Mouse (Mus musculus) limb, embryonic 14.5 days (tissue): Measurements from ENCODE around the gene Thbs1. TPM values are rescaled to one million over a fixed set of nuclear protein-coding genes. Genes with fewer than 3 reads are reported as not detected.

Source experiments
- ATAC-seq: fragments of 200-750 bp; cut with Nextera tagmentation; 2 replicates; pipeline ENCODE4 v1.8.0; 2017; ENCODE audit warnings: low read depth, moderate number of reproducible peaks, moderate TSS enrichment; ENCODE audit not compliant: low FRiP score
- DNase-seq: peaks from one replicate; pipeline ENCODE4 v3.0.0-alpha.2; 2015; ENCODE audit warnings: low spot score
- H3K27ac ChIP-seq: fragments of 300-500 bp; sonication (generic); replicated peaks from 2 replicates; pipeline ENCODE4 v1.5.1; 2014; ENCODE audit warnings: low read depth, mild to moderate bottlenecking, low read length, moderate library complexity, mixed read lengths
- H3K27me3 ChIP-seq: fragments of 300-500 bp; sonication (generic); 2 replicates; pipeline ENCODE4 v1.6.1; 2014; ENCODE audit warnings: low read length, mixed read lengths; ENCODE audit not compliant: control insufficient read depth, insufficient read depth
- H3K36me3 ChIP-seq: fragments of 300-500 bp; sonication (generic); 2 replicates; pipeline ENCODE4 v1.6.1; 2014; ENCODE audit warnings: mild to moderate bottlenecking, low read length, moderate library complexity, mixed read lengths; ENCODE audit not compliant: control insufficient read depth, insufficient read depth
- H3K4me1 ChIP-seq: fragments of 300-500 bp; sonication (generic); 2 replicates; pipeline ENCODE4 v1.6.1; 2014; ENCODE audit warnings: antibody characterized with exemption, low read length, mixed read lengths; ENCODE audit not compliant: control insufficient read depth, insufficient read depth
- H3K4me2 ChIP-seq: fragments of 300-500 bp; sonication (generic); replicated peaks from 2 replicates; pipeline ENCODE4 v1.6.1; 2014; ENCODE audit warnings: low read depth, mild to moderate bottlenecking, low read length, moderate library complexity; ENCODE audit not compliant: severe bottlenecking
- H3K4me3 ChIP-seq: fragments of 300-500 bp; sonication (generic); replicated peaks from 2 replicates; pipeline ENCODE4 v1.5.1; 2014; ENCODE audit warnings: low read length
- H3K9ac ChIP-seq: fragments of 300-500 bp; sonication (generic); 2 replicates; pipeline ENCODE4 v1.6.1; 2014; ENCODE audit warnings: mild to moderate bottlenecking, low read depth, low read length, moderate library complexity; ENCODE audit not compliant: severe bottlenecking
- H3K9me3 ChIP-seq: fragments of 300-500 bp; sonication (generic); 2 replicates; pipeline ENCODE4 v1.6.1; 2016; ENCODE audit warnings: low read length; ENCODE audit not compliant: control insufficient read depth
- POLR2A ChIP-seq: fragments of 200-500 bp; IDR thresholded peaks from 2 replicates; pipeline ENCODE4 v1.8.0; 2012; ENCODE audit warnings: inconsistent platforms, mild to moderate bottlenecking, moderate library complexity, borderline replicate concordance; ENCODE audit not compliant: insufficient read depth, insufficient read length; ENCODE audit errors: extremely low read depth
- WGBS: fragments of 180-500 bp; shearing (Covaris S2); extraction: QIAGEN DNeasy Blood & Tissue Kit; methylation state at CpG from one replicate; pipeline ENCODE4 v1.1.7; 2014; 5-methylcytosine and 5-hydroxymethylcytosine counted together
- polyA plus RNA-seq, 2 experiments: library from polyadenylated mRNA; depleted of rRNA in 1 of 2; stranded (reverse) in 1 of 2; unstranded in 1 of 2; fragments of >200 nt; fragmentation: Nextera tagmentation in 1 of 2; extraction: Ambion mirVana in 1 of 2; gene quantifications; 2 replicates each; pipeline versions ENCODE4 v1.2.1 to v1.2.3; 2012 to 2014

Gene Thbs1
- 86.2 and 103 TPM in 2 replicates for polyA plus RNA-seq (2012; rRNA removed)
- 99.4 and 108 TPM in 2 replicates for polyA plus RNA-seq (2014; fragmentation: Nextera tagmentation; extraction: Ambion mirVana)

DNA sequence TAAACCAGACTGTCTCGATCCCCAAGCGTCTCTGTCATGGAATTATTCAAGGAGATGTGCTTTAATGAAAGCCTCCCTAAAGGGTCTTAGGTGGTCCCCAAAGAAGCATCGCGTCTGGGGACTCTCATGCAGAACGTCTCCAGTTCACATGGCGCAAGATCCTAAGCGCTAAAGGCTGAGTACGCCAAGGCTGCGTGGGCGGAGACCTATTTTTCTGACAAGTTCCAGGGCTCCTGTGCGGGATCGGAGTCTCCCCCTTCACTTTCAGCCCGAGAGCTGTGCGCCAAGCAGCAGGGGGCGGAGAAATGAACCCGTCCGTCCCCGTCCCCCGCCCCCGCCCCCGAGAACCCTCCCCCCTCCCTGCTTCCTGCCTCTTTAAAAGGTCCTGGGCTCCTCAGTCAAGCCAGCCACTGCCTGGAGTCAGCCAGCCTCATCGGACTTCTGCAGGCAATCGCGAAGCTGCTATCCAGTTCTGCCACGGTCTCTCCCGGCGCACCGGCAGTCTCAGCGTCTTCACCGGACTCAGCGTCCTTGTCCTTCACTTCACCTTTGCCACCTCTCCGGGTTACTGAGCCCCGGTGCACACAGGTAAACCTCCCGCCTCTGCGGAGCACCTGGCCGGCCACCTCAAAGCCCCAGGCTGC, at the start of gene Thbs1:
Thbs1 (plus strand) TSS at position 389 of the 644 bp plus-strand sequence.
- H3K4me1 ChIP-seq = peaks cover 20% of the 10 kb centered on the region

DNA sequence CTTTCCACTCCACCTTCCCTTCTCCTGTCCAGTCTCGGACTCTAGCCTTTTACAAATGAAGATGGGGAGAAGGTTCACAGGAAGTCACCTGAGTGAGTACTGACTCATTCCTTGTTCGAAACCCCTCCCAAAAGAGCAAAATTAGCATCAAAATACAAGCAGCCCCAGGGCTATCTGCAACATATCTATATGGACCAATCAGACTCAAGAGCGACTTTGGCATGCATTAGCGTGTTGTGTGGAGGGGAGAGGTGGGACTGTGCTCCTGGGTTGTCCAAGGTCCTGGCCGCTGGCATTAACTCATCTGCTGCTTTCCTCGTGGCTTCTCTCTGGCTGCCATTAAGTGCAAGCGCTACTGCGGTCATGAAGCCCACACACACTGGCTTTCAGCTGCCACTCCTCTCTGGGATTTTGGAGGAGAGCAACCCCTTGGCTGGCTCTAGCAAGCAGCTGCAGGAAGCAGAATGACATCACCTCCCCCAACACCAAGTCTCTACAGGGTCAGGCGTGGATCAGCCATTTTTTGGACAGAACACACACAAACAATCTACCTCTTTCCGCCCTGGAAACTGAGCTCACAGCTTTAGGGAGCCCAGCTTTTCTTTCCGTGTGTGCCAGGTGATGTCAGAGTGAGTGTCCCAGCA, 47.4 kb upstream of the Thbs1 start:
- H3K9ac ChIP-seq = no peak overlapping the region
- H3K27ac ChIP-seq = no peak overlapping the region
- DNase-seq (no peak), ATAC-seq (no peak)
- H3K4me2 ChIP-seq = no peak overlapping the region
- no peaks in the 10 kb centered on the region for H3K27me3 ChIP-seq
- H3K4me3 ChIP-seq = no peak overlapping the region
- no peak for TF ChIP-seq POLR2A
- no peaks in the 10 kb centered on the region for H3K36me3 ChIP-seq
- H3K9me3 ChIP-seq = no peaks in the 10 kb centered on the region
- H3K4me1 ChIP-seq = no peaks in the 10 kb centered on the region
- WGBS = 81% methylated on average over 11 of the region's 11 CpGs

More for the DNA sequence above, at the start of gene Thbs1:
- Histone ChIP-seq H3K27ac (peak within 1 kb of the TSS; percentile 77), H3K9me3 (no peaks in the 10 kb centered on the region), H3K27me3 (no peaks in the 10 kb centered on the region), H3K9ac (peak within 1 kb of the TSS; percentile 63), H3K4me3 (peak within 1 kb of the TSS; percentile 69), H3K4me2 (peak within 1 kb of the TSS; percentile 91), H3K36me3 (peaks cover 29% of the 10 kb centered on the region)
- WGBS = under 1% methylated on average over 34 of the region's 36 CpGs
- DNase-seq (peak; percentile 90), ATAC-seq (peak; percentile 87)
- TF ChIP-seq POLR2A = peak; percentile 97; the same call in 1 of the 2 replicates

DNA sequence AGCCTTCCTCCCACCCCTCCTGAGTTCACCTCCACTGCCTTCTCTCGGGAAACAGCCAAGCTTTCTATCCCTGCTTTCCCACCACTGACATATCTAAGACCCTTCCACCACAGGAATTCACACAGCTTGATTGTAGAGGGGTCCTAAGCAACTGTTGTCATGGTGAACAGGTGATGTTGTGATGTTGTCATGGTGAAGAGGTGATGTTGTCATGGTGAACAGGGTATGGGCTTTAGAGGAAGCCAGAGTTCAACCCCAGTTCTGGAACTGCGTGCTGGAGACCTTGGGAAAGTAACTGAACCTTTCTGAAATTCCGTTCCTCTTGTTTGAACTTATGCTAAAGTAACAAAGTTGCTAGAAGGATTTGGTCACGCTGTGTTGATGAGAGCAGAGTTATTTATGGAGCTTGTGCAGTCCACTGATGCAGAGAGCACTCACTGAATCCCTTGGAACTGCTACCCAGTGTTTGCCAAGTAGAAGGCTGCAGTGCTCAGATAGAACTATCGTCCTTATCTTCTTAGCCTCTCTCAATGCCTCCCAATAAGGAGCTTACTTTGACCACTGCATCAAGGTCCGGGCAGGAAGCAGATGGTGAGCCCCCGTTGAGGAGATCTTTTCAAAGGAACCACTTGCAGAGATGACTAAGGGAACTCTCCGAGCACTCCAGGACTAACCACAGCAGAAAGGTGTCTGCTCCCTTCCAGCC, 45.5 kb upstream of the Thbs1 start:
- no peak overlapping the region for H3K4me3 ChIP-seq
- WGBS = 77% methylated on average over 8 of the region's 8 CpGs
- no peaks in the 10 kb centered on the region for H3K27me3 ChIP-seq
- DNase-seq (no peak), ATAC-seq (no peak)
- H3K9ac ChIP-seq = no peak overlapping the region
- H3K36me3 ChIP-seq = no peaks in the 10 kb centered on the region
- no peaks in the 10 kb centered on the region for H3K4me1 ChIP-seq
- no peak overlapping the region for H3K4me2 ChIP-seq
- H3K27ac ChIP-seq = no peak overlapping the region
- H3K9me3 ChIP-seq = no peaks in the 10 kb centered on the region
- TF ChIP-seq POLR2A = no peak

DNA sequence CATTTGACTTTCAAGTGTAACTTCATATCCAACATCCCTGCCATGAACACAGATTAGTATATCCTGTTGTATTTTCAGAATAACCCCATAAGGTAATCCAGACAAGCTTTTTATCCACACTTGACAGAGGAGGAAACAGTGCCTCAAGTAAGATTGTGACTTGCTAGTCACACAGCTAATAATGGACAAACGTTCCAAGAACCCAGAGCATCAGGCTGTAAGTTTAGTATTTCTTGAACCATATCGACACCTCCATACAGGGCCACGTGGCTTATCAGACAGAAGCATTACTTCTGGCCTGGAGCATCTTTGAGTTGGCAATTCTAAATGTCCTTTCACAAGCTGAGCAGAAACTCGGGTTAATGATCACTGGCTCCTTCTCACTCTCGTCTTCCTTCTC, 41.7 kb upstream of the Thbs1 start:
- ATAC-seq (no peak), DNase-seq (no peak)
- H3K36me3 ChIP-seq = no peaks in the 10 kb centered on the region
- H3K9me3 ChIP-seq = no peaks in the 10 kb centered on the region
- H3K4me2 ChIP-seq = no peak overlapping the region
- no peak for TF ChIP-seq POLR2A
- WGBS = 81% methylated on average over 5 of the region's 5 CpGs
- H3K27ac ChIP-seq = no peak overlapping the region
- H3K4me3 ChIP-seq = no peak overlapping the region
- no peaks in the 10 kb centered on the region for H3K4me1 ChIP-seq
- no peaks in the 10 kb centered on the region for H3K27me3 ChIP-seq
- no peak overlapping the region for H3K9ac ChIP-seq

DNA sequence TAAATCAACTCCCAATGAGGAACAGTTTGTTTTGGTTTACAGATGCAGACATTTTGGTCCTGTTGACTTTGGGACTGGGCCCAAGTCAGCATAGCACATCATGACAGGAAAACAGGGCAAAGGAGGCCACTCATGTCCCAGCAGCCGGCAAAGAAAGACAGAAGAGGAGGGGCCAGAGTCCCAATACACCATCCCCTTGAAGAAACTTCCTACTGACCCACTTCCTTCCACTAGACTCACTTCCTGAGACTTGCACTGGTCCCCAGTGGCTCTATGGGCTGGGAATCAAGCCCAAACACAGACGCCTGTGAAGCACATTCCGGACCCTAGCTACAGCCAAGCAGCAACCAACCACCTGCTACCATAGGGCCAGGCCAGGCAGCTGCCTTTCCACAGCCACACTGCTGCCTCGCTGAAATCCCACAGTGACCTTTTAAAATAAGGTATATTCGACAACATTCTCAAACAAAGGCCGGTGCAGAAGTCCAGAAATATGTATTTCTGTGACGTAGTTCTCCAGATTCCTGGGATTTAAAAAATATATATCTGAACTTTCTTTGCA, 38.8 kb upstream of the Thbs1 start:
- no peak for TF ChIP-seq POLR2A
- no peak for ATAC-seq
- H3K4me2 ChIP-seq = no peak overlapping the region
- no peaks in the 10 kb centered on the region for H3K36me3 ChIP-seq
- no peak for DNase-seq
- H3K9me3 ChIP-seq = no peaks in the 10 kb centered on the region
- H3K27me3 ChIP-seq = no peaks in the 10 kb centered on the region
- H3K4me3 ChIP-seq = no peak overlapping the region
- H3K27ac ChIP-seq = no peak overlapping the region
- no peaks in the 10 kb centered on the region for H3K4me1 ChIP-seq
- no peak overlapping the region for H3K9ac ChIP-seq
- WGBS = 84% methylated on average over 7 of the region's 7 CpGs
